Mouse (Mus musculus) cerebellum, adult 11 months (tissue): ENCODE results near the gene Map4k5.

Experiments used
- DNase-seq: peaks from one replicate; pipeline ENCODE4 v3.0.0; 2022

The Map4k5 gene

DNA sequence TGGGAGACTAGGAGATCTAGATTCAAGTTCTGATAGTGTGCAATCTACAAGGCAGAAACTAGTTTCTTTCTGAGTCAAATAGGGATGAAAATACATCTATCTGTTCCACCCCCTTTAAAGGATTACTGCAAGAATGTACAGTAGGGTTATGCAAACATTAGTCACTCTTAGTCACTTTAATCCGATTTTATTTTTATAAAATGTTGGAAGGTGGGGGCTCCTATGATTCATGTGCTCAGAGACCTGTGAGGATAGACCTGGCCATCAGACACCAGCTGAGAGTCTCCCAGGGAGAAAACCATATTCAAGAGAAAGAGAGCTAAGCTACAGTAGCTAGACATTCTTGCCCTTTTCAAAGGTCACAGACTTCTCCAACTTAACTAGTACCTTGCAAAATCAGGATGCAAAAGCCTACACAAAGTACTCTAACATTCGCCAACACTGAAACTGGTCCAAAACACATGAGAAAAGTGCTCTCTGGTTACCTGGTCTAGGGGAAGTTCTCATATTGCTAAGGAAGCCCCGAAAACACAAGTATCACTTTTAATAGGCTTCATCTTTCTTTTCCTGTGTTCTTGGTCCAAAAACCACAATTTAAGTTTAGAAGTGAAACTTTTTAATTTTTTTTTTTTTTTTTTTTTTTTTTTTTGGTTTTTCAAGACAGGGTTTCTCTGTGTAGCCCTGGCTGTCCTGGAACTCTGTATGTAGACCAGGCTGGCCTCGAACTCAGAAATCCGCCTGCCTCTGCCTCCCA, 7.7 kb downstream of the Map4k5 start:
- no peak for DNase-seq

GRCm38 (mm10) chr12:69884053-69884452, 8.9 kb downstream of the Map4k5 start:
- no peak for DNase-seq

- no peak for DNase-seq
Observed at GRCm38 (mm10) chr12:69881198-69881905, 11.6 kb downstream of the Map4k5 start.

- DNase-seq = no peak
Observed at GRCm38 (mm10) chr12:69879739-69880138, 13.3 kb downstream of the Map4k5 start.

- no peak for DNase-seq
Observed at GRCm38 (mm10) chr12:69879172-69879665, 13.8 kb downstream of the Map4k5 start.

DNA sequence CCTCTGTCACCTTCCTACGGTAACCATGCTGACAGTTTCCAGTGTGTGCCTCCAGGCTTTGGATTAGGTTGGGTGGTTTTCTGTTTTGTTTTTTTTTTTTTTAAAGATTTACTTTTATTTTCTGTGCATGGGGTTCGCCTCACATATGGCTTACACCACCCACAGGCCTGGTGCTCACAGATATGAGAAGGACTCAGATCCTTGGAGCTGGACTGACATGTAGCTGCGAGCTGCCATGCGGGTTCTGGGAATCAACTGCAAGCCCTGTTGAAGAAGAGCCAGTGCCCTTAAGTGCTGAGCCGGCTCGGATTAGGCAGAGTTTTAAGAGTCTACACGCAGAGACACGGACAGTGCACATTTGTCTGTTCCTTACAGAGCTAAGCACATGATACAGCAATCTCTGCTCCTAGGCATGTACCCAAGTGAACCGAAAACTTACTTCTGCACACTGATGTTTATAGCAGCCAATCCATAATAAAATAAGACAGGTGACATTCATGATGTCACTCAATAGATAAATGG, 15.1 kb downstream of the Map4k5 start:
- DNase-seq = no peak

DNA sequence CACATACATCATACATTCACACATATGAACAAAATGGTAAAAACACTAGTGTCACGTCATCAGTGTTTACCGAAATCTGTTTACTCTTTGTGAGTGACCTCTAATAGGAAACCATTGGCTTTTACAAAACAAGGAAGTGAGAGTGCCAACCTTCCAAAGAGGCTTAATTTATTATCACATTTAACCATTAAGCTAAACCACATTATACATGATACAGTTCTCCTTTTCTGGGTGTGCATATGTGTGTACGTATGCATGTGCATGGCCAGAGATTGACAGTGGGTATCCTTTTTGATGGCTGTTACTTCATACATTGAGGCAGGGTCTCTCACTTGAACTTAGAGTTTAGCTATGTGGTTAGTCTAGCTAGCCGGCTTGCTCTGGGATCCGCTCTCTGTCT, 21.4 kb downstream of the Map4k5 start:
- no peak for DNase-seq

DNA sequence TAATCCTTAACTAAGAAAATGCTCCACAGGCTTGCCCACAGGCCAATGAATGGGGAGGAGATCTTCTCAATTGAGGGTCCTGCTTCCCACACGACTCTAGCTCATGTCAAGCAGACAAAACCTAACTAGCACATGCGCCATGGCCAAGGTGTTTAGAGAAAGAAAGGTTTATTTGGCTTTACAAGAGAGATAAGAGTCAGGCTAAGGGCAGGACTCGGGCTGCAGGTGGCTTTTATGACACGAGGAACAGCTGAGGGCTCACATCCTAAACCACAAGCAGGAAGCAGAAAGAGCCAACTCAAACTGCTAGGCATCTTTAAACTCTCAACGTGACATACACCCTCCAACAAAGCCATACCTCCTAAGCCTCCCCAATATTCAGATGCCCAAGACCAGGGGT, 25.7 kb downstream of the Map4k5 start:
- DNase-seq = no peak

GRCm38 (mm10) chr12:69864164-69864692, 28.8 kb downstream of the Map4k5 start:
- DNase-seq = no peak

GRCm38 (mm10) chr12:69863505-69863904, 29.5 kb downstream of the Map4k5 start:
- no peak for DNase-seq

DNA sequence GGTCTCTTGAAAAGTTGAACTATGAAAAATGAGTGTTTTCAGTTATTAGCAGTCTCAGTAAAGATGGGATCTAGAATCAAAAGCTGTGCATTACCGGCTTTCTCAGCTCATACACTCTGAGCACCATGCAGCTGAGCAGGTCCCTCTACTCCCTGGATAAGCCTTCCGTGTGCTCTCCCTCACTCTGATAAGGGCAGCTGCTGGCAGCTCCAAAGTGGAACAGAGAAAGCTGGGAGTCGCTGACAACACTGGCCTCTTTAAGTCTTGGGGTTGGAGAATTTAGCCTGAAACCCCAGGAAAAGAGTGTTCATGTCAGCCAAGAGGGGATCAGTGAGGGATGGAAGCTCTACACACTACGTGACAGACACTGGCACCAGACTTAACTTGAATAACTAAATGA, 34.2 kb downstream of the Map4k5 start:
- DNase-seq = no peak

DNA sequence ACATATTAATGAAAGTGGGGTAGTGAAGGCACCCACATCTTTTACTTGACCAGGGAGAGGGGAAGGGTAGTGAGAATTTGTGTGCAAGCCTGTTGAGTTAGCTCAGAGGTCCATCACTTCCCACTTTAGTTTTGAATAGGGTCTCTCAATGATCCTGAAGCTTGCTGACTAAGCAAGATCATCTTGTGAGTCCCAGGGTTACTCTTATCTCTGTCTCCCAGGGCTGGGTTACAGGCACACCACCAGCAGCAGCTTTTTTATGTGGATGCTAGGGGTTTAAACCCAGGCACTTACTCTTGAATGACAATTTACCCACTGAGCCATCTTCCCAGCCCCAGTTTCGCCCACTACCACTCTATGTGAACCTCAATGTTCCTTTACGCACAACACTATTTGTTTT, 35.4 kb downstream of the Map4k5 start:
- no peak for DNase-seq

DNA sequence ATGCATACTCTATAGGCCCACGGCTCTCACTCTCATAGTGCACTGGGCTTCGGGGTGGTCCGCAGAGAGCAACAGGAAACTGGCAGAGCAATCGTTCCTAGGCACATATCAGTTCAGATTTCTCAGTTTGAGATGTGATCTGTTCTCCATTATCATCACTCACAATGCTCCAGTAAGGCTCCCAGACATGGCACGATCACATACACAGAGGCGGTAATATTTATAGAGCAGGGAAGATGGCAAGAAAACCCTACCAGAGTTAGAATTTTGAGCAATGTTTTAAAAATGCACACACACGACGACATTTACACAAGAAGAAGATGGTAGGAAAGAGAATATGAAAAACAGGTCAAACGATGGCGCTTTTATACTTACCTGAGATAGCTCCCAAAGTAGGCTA, 36.6 kb downstream of the Map4k5 start:
- DNase-seq = no peak

- no peak for DNase-seq
Observed at GRCm38 (mm10) chr12:69855641-69856300, 37.2 kb downstream of the Map4k5 start.

- DNase-seq = no peak
Observed at GRCm38 (mm10) chr12:69853942-69854341, 39.1 kb downstream of the Map4k5 start.

DNA sequence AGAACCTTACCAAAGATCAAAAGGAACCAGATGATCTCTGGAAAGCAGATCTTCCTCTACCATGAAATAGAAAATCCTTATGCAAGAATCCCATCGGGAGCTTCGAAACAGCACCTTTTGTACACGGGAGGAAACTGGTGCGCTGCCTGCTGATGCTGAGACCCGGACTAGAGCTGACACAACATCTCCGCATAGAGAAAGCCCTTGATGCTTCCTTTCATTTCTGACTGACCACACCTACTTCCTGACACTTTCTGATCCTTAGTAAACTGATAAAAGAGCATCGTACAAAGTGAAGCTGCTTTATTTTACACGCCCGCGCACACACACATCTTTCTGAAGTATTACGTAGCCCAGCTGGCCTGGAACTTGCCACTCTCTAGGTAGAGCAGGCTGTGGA, 39.6 kb downstream of the Map4k5 start:
- no peak for DNase-seq

DNA sequence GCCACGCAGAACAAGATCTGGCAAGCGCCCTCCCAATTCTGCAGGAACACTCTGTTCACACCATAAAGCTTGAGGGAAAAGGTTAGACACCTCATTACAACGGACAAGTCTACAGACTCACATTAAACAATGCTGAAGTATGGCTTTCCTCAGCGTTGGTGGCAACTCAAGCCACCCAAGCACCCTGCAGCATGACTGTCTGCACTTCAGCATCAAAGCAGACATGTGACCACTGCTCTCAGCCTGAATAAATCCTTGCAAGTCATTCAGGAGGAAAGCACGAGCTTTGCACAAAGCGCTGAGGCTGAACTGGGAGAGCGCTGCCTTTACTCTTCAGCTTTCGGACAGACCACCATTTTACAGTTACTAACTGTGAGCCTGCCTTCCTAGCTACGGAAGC, 40.7 kb downstream of the Map4k5 start:
- no peak for DNase-seq

GRCm38 (mm10) chr12:69848083-69848878, 44.7 kb downstream of the Map4k5 start:
- DNase-seq = no peak

DNA sequence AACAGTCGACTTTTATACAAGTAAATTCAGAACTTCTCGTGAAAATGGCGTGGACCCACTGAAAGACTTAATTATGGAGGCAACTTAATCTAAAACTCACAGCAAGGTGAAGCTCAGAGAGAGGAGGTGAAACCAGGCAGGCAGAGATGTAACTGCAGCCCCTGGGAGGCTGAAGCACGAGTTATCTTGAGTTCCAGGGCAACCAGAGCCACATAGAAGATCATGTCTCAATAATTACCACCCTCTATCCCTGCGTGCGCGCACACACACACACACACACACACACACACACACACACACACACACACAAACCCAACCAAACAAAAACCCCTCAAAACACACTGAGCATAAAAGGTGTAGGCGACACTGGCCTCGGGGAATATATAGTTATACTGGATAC, 46.5 kb downstream of the Map4k5 start:
- DNase-seq = no peak

DNA sequence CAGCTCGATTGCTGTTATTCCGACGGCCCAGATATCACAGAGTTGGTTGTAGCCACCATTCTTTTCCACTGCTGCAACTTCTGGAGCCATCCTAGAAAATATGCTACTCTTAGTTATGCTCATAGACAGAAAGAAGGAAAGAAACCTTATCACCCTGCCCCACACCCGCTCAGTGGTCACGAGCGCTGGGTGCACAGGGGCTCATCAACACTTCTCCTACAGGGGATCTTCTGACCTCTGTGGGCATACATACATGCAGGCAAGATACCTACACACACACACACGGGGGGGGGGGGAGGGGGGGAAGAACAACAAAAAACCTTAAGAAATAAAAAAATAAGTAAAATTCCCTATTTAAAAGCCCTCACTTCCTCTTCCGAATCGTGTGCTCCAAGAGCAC, 47.3 kb downstream of the Map4k5 start:
- no peak for DNase-seq

- DNase-seq = no peak
Observed at GRCm38 (mm10) chr12:69843531-69844445, 49.2 kb downstream of the Map4k5 start.
